Mouse (Mus musculus) ES-Bruce4 (cell line): ENCODE data around the gene Omp. TPM values are rescaled to one million over a fixed set of nuclear protein-coding genes. Genes with fewer than 3 reads are reported as not detected.
A peak's percentile ranks its signal among the peaks of the same experiment; 100 is the strongest.

Experiments
- H3K27ac ChIP-seq: 2 replicates; pipeline ENCODE4 v1.5.1; 2012; ENCODE audit warnings: low read length, inconsistent platforms; ENCODE audit not compliant: insufficient read depth
- H3K27me3 ChIP-seq: 2 replicates; pipeline ENCODE4 v1.6.1; 2012; ENCODE audit warnings: mild to moderate bottlenecking, low read length, inconsistent platforms; ENCODE audit not compliant: control insufficient read depth, poor library complexity, insufficient read depth, severe bottlenecking
- H3K36me3 ChIP-seq: 2 replicates; pipeline ENCODE4 v1.6.1; 2012; ENCODE audit warnings: inconsistent platforms, mild to moderate bottlenecking, low read length, moderate library complexity; ENCODE audit not compliant: control insufficient read depth, poor library complexity, insufficient read depth, severe bottlenecking
- H3K4me1 ChIP-seq: one replicate; pipeline ENCODE4 v1.8.1; 2011; ENCODE audit warnings: low read length; ENCODE audit not compliant: control insufficient read depth, insufficient read depth
- H3K4me3 ChIP-seq: 2 replicates; pipeline ENCODE4 v1.5.1; 2011; ENCODE audit warnings: low read depth, mild to moderate bottlenecking, low read length
- H3K9ac ChIP-seq: 2 replicates; pipeline ENCODE4 v1.6.1; 2012; ENCODE audit warnings: low read depth, mild to moderate bottlenecking, inconsistent platforms; ENCODE audit not compliant: poor library complexity, severe bottlenecking
- H3K9me3 ChIP-seq: replicated peaks from 2 replicates; pipeline ENCODE4 v1.6.1; 2012; ENCODE audit warnings: mild to moderate bottlenecking, low read length, inconsistent platforms; ENCODE audit not compliant: control insufficient read depth, poor library complexity, insufficient read depth, severe bottlenecking
- CTCF ChIP-seq: IDR thresholded peaks from one replicate; pipeline ENCODE4 v1.8.1; 2011; ENCODE audit warnings: low read depth, low read length
- EP300 ChIP-seq: IDR thresholded peaks from 2 replicates; pipeline ENCODE4 v1.6.1; 2011; ENCODE audit warnings: low read depth, low read length; ENCODE audit not compliant: insufficient read depth
- POLR2A ChIP-seq: IDR thresholded peaks from one replicate; pipeline ENCODE4 v1.8.1; 2011; ENCODE audit warnings: low read length; ENCODE audit not compliant: insufficient read depth
- polyA plus RNA-seq: library from polyadenylated mRNA; stranded (reverse); fragments of >200 nt; gene quantifications from 2 replicates; pipeline ENCODE4 v1.2.4, GENCODE M21; 2011; ENCODE audit warnings: low read depth; ENCODE audit not compliant: missing spikeins, insufficient read depth, insufficient read length

Gene Omp
- polyA plus RNA-seq, 1 experiment = 1.1 TPM

GRCm38 (mm10) chr7:98146447-98146845 is 1.1 kb upstream of the Omp start:
- Histone ChIP-seq H3K4me1 (peaks cover 7% of the 10 kb centered on the region), H3K9ac (no peak overlapping the region), H3K36me3 (no peaks in the 10 kb centered on the region)

GRCm38 (mm10) chr7:98145842-98146446 is 642 bp upstream of the Omp start:
- Histone ChIP-seq H3K27ac (no peak overlapping the region), H3K4me1 (peaks cover 5% of the 10 kb centered on the region), H3K9me3 (no peaks in the 10 kb centered on the region), H3K9ac (no peak overlapping the region), H3K27me3 (no peaks in the 10 kb centered on the region), H3K4me3 (no peak overlapping the region), H3K36me3 (no peaks in the 10 kb centered on the region)
- TF ChIP-seq CTCF = no peak
- no peak for TF ChIP-seq POLR2A
- TF ChIP-seq EP300 = no peak

More at GRCm38 (mm10) chr7:98146447-98146845, 1.1 kb upstream of the Omp start:
- Histone ChIP-seq H3K4me3 (no peak overlapping the region), H3K27ac (no peak overlapping the region), H3K27me3 (no peaks in the 10 kb centered on the region), H3K9me3 (no peaks in the 10 kb centered on the region)
- TF ChIP-seq POLR2A (no peak), CTCF (no peak), EP300 (no peak)

GRCm38 (mm10) chr7:98142648-98143047 is 2.7 kb downstream of the Omp start:
- no peak for TF ChIP-seq EP300
- TF ChIP-seq POLR2A = no peak
- no peak for TF ChIP-seq CTCF
- no peaks in the 10 kb centered on the region for H3K36me3 ChIP-seq
- no peak overlapping the region for H3K27ac ChIP-seq
- H3K9ac ChIP-seq = no peak overlapping the region
- H3K27me3 ChIP-seq = no peaks in the 10 kb centered on the region
- H3K4me1 ChIP-seq = no peaks in the 10 kb centered on the region
- H3K9me3 ChIP-seq = no peaks in the 10 kb centered on the region
- no peak overlapping the region for H3K4me3 ChIP-seq

DNA sequence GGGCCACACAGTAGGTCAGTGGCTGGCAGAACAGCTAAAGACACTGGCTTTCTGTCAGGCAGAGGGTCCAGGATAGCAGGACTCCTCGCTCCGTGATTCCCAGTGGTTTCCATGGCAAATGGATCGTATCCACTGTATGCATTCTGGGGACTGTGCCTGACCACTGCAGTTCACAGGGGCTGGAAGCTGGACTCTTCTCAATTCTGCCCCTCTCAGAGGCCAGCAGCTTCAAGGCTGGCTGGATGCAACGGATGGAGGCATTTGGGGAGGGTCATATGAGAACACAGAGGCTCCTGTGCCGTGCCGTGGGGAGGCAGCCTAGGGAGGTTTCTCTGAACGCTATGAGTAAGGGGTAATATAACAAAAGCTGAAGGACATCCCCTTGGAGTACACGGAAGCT is 3.1 kb downstream of the Omp start:
- no peaks in the 10 kb centered on the region for H3K4me1 ChIP-seq
- no peaks in the 10 kb centered on the region for H3K36me3 ChIP-seq
- H3K9ac ChIP-seq = no peak overlapping the region
- no peak overlapping the region for H3K27ac ChIP-seq
- TF ChIP-seq EP300 (no peak), CTCF (no peak), POLR2A (no peak)
- H3K4me3 ChIP-seq = no peak overlapping the region
- H3K9me3 ChIP-seq = no peaks in the 10 kb centered on the region
- no peaks in the 10 kb centered on the region for H3K27me3 ChIP-seq

DNA sequence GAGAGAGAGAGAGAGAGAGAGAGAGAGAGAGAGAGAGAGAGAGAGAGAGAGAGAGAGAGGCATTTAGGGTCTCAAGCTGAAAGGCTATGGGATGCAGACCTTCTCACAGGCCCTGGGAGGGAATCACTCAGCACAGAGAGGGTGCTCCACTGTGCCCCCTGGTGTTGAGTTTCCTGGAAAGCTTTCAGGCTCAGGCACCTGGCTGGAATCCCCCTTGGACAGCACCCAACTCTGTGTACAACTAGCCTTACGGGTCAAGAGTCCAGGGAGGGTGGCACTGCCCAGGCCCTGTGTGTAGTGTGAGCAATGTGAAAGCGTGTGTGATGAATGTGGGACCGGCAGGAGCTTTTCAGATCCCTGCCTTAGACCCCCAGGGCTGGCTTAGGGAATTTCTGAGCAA is 4.1 kb downstream of the Omp start:
- no peaks in the 10 kb centered on the region for H3K9me3 ChIP-seq
- no peak overlapping the region for H3K9ac ChIP-seq
- H3K4me1 ChIP-seq = no peaks in the 10 kb centered on the region
- no peaks in the 10 kb centered on the region for H3K27me3 ChIP-seq
- H3K36me3 ChIP-seq = no peaks in the 10 kb centered on the region
- no peak overlapping the region for H3K4me3 ChIP-seq
- H3K27ac ChIP-seq = no peak overlapping the region
- TF ChIP-seq EP300 (no peak), CTCF (peak; percentile 57)

DNA sequence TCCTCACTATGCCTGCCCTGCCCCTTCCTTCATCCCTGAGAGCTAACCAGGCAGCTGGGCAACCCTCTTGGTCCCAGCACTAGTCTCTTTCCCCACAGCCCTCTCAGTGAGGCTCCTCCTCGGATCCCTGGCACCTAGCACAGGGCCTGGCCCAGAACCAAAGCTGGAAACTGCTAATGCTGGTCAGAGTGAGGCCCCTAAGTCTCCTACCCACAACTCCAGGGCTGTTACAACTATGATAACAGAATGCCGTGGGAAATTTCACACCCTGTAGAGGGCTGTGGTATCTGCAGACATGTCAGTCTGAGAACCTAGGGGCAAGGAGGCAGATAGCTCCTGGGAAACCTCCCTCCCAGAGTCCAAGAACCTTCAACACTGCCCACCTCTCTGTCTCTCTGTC is 4.7 kb downstream of the Omp start:
- H3K27ac ChIP-seq = no peak overlapping the region
- H3K4me1 ChIP-seq = no peaks in the 10 kb centered on the region
- no peaks in the 10 kb centered on the region for H3K36me3 ChIP-seq
- no peaks in the 10 kb centered on the region for H3K27me3 ChIP-seq
- no peak for TF ChIP-seq POLR2A
- TF ChIP-seq EP300 = no peak
- no peaks in the 10 kb centered on the region for H3K9me3 ChIP-seq
- H3K9ac ChIP-seq = no peak overlapping the region
- no peak overlapping the region for H3K4me3 ChIP-seq
